Mouse (Mus musculus): ENCODE data around the gene Chd6.
"Not testable (repeated sequence)": the region's sequence is repeated elsewhere in the genome, so short reads cannot be mapped to it uniquely, and the experiment has no call there.

Chd6 gene

DNA sequence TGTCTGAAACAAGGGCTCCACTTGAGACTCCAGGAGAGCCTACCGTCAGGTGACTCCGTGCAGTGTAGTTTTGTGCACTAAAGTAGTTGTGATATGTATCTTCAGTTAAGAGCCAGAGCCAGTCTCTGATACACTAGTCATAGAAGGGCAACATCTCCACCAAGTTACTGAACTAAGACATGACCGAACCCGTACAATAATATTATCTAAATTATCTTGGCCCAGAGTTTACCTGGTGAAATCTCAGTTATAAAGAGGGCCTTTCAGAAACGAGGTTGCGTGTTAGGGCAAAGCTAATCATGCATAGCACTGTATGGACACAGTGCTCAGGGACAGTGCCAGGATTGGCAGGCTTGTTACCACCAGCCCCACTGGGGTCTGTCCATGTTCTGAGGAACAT lies 127.1 kb downstream of the Chd6 start:
- DNase-seq, result no peak

DNA sequence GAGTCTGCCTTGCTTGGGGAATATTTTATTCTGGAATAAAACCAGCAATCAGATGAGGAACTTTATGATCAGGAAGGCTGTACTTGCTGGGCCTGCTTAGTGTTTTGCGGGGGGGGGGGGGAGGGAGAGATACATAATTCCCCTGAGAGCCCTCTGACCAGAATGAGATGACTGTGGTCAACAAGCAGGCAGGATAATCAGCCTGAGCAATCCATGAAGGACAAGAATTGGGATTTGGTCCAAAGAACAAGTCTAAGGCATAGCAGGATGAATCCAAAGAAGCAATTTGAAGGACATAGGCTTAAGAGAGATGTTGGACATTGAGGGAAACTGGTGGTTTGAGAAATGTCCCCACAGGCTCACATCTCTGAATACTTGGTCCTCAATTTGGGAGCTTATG lies 130.2 kb downstream of the Chd6 start:
- no peak for DNase-seq

DNA sequence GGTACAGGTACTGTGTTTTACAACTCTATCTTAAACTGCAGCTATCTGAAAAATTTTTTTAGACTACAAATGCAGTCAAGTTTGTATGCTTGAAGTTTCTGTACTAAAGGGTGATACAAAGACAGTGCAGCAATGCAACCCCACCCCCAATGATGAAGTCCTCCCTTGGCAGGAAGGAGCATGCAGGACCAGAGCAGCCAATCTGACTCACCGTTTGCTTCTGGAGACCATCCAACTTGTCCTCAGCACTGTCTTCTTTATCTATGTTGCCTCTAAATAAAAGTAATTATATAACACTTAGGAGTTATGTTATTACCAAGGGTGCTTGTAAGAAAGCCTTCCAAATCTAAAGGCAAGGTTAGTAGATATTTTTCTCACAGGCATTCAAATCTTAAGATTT lies 131.6 kb downstream of the Chd6 start:
- DNase-seq, result no peak

DNA sequence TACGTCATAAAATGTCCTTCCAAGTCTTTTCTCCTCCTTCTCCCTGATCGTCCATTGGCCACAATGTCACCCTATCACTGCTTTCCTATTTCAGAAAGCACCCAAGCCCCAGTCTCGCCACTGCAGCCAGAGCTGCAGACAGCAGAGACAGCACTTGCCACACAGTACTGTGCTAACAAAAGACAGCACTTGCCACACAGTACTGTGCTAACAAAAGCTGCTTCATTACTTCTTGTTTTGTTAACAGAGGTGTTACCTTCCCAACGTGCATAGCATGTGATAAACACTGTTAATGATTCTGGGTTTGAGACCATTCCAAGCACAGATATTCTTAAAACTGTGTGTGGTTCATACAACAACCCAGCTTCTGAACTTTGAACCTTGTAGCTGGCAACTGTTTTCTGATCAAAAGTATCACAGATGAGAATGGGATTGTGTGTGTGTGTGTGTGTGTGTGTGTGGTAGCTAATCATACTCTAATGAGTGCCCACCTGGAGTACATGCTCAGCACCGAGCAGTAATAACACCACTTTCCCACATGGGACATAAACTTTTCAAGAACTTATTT lies 135.1 kb downstream of the Chd6 start:
- no peak for DNase-seq

DNA sequence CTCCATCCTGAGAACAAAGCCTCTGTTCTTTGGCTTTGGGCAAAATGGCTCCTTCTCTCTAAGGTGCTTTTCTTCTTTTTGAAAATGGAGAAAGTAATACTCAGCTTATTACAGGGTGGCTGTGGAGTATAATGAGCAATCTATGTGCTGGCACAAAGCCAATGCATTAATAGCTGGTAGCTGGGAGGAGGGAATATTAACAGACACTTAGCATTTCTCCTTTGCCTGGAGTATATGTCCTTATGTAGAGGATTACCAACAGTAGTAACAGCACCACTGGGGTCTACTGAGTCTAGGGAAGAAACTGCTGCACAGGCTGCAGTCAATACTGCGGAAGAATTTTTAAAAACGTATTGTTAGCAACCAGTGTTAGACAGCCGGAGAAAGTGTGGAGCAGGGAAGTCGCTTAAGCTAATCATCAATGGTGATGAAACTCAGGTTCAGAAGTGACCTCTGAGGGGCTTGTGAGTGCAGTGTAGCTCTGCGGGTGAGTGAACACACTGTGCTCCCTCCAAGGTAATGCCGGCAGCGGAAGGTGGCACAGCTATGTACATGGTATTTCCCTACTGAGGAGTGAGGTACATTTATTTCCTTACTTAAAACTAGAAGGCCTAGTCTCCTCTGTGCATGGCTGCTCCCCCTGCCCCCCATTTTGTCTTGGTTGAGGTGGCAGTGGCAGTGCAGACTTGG lies 136.6 kb downstream of the Chd6 start:
- DNase-seq, result no peak

GRCm38 (mm10) chr2:160962149-160962548 lies 146.7 kb downstream of the Chd6 start:
- DNase-seq, result no peak

GRCm38 (mm10) chr2:160960956-160961646 lies 147.8 kb downstream of the Chd6 start:
- DNase-seq, result peak; percentile 32

- no peak for DNase-seq
These were observed 149.0 kb downstream of the Chd6 start for GRCm38 (mm10) chr2:160959901-160960300.

GRCm38 (mm10) chr2:160958737-160959136 lies 150.1 kb downstream of the Chd6 start:
- peak; percentile 63 for DNase-seq

DNA sequence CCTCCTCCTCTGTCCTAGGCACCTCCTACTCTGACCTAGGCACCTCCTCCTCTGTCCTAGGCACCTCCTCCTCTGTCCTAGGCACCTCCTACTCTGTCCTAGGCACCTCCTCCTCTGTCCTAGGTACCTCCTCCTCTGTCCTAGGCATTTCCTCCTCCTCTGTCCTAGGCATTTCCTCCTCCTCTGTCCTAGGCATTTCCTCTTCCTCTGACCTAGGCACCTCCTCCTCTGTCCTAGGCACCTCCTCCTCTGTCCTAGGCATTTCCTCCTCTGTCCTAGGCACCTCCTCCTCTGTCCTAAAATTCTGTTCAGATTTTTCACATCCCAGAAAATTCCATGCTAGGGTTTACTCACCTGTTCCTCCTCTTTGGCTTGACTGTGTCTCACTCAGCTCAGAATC lies 151.1 kb downstream of the Chd6 start:
- not testable (repeated sequence) for DNase-seq

GRCm38 (mm10) chr2:160957307-160957706 lies 151.6 kb downstream of the Chd6 start:
- not testable (repeated sequence) for DNase-seq

DNA sequence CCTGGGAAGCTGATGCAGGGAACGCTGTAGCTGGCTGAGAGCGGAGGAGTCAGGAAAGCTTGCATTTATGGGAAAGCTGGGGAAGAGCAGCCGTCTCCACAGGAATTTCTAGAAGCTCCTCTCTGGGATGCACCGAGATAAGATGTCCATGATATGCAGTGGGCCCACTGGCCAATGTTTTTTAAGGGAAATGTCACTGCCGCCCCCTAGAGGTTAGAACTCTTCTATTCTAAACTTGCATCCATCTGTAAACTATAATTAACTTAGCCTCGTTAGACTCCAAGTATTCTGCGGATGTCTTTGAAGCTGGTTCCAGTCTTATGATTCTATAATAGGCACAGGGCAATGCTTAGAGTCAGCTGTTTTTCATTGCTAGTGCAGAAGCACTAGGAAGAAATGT lies 153.5 kb downstream of the Chd6 start:
- DNase-seq, result no peak

DNA sequence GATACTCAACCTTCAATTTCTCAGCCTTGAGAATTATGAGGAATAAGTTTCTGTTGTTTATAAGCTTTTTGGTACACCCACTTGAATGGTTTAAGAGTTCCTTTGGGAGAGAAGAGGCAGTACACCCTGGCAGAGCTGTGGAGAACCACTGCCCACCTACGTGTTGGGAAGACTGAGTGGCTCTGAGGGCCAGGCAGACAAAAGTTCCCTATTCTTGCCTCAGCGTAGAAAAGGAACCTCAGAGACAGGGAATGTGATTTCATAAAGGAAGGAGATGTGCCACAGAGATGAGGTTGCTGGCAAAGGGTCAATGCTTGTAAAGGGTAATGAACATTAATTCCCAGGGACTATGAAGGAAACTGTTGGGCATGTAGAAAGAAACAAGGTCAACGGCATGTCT lies 154.3 kb downstream of the Chd6 start:
- no peak for DNase-seq

- no peak for DNase-seq
These were observed 155.6 kb downstream of the Chd6 start for GRCm38 (mm10) chr2:160953131-160953873.

- no peak for DNase-seq
These were observed 157.3 kb downstream of the Chd6 start for GRCm38 (mm10) chr2:160951595-160951994.

- DNase-seq, result no peak
These were observed 166.4 kb downstream of the Chd6 start for GRCm38 (mm10) chr2:160942443-160942842.

GRCm38 (mm10) chr2:160940930-160941709 lies 167.8 kb downstream of the Chd6 start:
- no peak for DNase-seq

GRCm38 (mm10) chr2:160934451-160934850 lies 174.4 kb downstream of the Chd6 start:
- no peak for DNase-seq

- no peak for DNase-seq
These were observed 175.0 kb downstream of the Chd6 start for GRCm38 (mm10) chr2:160933890-160934289.

GRCm38 (mm10) chr2:160932981-160933380 lies 175.9 kb downstream of the Chd6 start:
- DNase-seq, result no peak

GRCm38 (mm10) chr2:160932325-160932724 lies 176.6 kb downstream of the Chd6 start:
- no peak for DNase-seq

DNA sequence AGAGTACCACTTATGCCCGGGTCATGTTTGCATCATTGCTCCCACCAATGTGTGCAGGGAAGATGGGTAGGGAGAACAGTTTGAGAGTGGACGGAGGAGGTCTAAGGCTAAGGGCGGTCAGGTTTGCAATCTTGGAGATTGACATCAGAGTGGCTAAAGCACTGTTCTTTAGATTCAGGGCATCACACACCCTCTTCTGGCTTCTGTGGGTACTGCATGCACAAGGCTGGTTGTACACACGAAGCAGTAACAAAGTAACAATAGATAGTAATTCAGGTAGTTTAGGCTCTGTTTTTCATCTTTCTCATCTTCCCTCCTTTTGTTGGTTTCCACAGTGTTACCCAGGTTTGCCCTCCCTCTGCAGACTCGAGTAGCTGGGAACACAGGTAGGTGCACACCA lies 177.5 kb downstream of the Chd6 start:
- no peak for DNase-seq

GRCm38 (mm10) chr2:160925203-160925602 lies 183.7 kb downstream of the Chd6 start:
- no peak for DNase-seq

All from kidney, adult 18-20 months (tissue).